Mouse (Mus musculus) adrenal gland, adult 2 months (tissue): Measurements from ENCODE around the gene Mrm2. TPM values are rescaled to one million over a fixed set of nuclear protein-coding genes. Genes with fewer than 3 reads are reported as not detected.

ENCODE experiments used
- polyA plus RNA-seq: library from polyadenylated mRNA; depleted of rRNA; stranded (reverse); fragments of >200 nt; gene quantifications from 2 replicates; pipeline ENCODE4 v1.2.3, GENCODE M21; 2012; rRNA removed
- total RNA-seq, 2 experiments: library from RNA; stranded (reverse); gene quantifications; 2 replicates each; pipeline ENCODE4 v1.2.3; 2021

The Mrm2 gene
- total and polyA plus RNA-seq, 3 experiments: 9.2 to 22.6 (median 9.6) TPM

Other genes starting within 250 kb of the Mrm2 start
- gene Mad1l1, start 10.3 kb downstream of the Mrm2 start, total RNA-seq: 10 to 100 TPM; 12.4 to 20.5 TPM
- gene Mad1l1, start 10.3 kb downstream of the Mrm2 start, polyA plus RNA-seq: 15.8 and 21.0 TPM in 2 replicates
- gene Nudt1, start 10.2 kb downstream of the Mrm2 start, total RNA-seq: 10 to 100 TPM; 15.0 to 18.2 TPM
- 5.1 and 6.3 TPM in 2 replicates for gene Nudt1, start 10.2 kb downstream of the Mrm2 start, polyA plus RNA-seq
- gene Snx8, start 57.4 kb upstream of the Mrm2 start, total RNA-seq: 10 to 100 TPM; 13.9 to 19.1 TPM
- gene Snx8, start 57.4 kb upstream of the Mrm2 start, polyA plus RNA-seq: 12.4 and 12.8 TPM in 2 replicates
- gene Eif3b, start 87.4 kb upstream of the Mrm2 start, total RNA-seq: 100 to 1,000 TPM; 161 to 186 TPM
- 86.3 and 128 TPM in 2 replicates for gene Eif3b, start 87.4 kb upstream of the Mrm2 start, polyA plus RNA-seq
- gene Gm4869, start 113.7 kb upstream of the Mrm2 start, total RNA-seq: under 1 TPM; 0.10 to 0.14 TPM
- 0.03 and 0.10 TPM in 2 replicates for gene Gm4869, start 113.7 kb upstream of the Mrm2 start, polyA plus RNA-seq
- 10 to 100 TPM in 1 of 2 experiments, 1 to 10 TPM in 1; 9.7 to 17.4 TPM for gene Chst12, start 173.7 kb upstream of the Mrm2 start, total RNA-seq
- 16.6 and 16.7 TPM in 2 replicates for gene Chst12, start 173.7 kb upstream of the Mrm2 start, polyA plus RNA-seq
- gene Grifin, start 233.2 kb upstream of the Mrm2 start, total RNA-seq: not detected
- not detected in 2 replicates for gene Grifin, start 233.2 kb upstream of the Mrm2 start, polyA plus RNA-seq